Mouse (Mus musculus): ENCODE data around the gene Cyp4a30b.
"Not testable (repeated sequence)": the region's sequence is repeated elsewhere in the genome, so short reads cannot be mapped to it uniquely, and the experiment has no call there.

The Cyp4a30b gene

GRCm38 (mm10) chr4:115452304-115452703, at the start of gene Cyp4a30b:
Cyp4a30b (plus strand) TSS chr4:115452604.
- no peak for DNase-seq (ENCODE audit: low spot score in 2 of 2)

DNA sequence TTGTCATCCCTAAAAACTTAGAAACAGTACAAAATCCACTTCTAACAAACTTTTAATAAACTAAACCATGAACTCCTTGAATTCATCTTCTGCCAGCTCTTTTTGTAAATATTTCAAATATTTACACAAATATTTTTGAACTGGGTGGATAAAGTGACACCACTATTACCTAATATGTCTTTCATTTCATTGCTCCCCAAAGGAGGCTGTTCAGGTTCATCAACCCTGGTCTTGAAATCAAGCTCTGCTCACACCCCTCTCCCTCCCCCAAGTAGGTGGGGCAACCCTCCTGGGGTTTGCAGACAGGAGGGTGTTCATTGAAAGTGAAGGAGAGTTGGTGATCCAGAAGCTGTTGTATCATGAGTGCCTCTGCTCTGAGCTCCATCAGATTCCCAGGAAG, 41.1 kb upstream of the Cyp4a30b start, which contains the start of gene Cyp4a12b:
TSS of gene Cyp4a12b (plus strand) at position 301 of the 400 bp plus-strand sequence.
- DNase-seq (ENCODE audit: low spot score in 2 of 2) = not testable (repeated sequence)

DNA sequence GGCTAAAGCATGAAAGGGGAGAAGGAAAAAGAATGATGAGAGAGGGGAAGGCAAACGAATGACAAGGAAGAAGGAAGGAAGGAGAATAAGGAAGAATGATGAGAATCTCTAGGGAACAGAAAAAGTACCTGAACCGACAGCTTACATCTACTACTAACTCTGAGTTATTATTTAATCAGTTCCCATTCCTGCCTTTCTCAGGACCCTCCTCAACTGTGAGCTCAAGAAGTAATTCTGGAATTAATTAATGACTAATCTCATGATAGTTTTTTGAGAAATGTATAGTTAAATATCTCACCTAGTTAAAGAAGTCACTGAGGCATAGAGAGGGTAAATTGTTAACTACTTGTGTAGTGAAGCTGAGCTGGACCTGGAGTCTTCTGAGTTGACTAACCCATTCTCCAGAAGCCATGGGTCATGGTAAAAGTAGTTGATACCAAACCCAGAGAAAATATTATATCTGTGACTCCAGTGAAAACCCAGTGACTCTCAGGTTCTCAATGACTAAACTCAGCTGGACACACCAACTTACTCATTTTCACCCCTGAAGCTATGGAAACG, 1.7 kb upstream of the Cyp4a30b start:
- DNase-seq (ENCODE audit: low spot score in 2 of 2) = no peak

- DNase-seq (ENCODE audit: low spot score in 2 of 2) = not testable (repeated sequence)
Observed at GRCm38 (mm10) chr4:115473585-115473984, 21.2 kb downstream of the Cyp4a30b start.

- DNase-seq (ENCODE audit: low spot score in 2 of 2) = not testable (repeated sequence)
Observed at GRCm38 (mm10) chr4:115476051-115476450, 23.6 kb downstream of the Cyp4a30b start.

DNA sequence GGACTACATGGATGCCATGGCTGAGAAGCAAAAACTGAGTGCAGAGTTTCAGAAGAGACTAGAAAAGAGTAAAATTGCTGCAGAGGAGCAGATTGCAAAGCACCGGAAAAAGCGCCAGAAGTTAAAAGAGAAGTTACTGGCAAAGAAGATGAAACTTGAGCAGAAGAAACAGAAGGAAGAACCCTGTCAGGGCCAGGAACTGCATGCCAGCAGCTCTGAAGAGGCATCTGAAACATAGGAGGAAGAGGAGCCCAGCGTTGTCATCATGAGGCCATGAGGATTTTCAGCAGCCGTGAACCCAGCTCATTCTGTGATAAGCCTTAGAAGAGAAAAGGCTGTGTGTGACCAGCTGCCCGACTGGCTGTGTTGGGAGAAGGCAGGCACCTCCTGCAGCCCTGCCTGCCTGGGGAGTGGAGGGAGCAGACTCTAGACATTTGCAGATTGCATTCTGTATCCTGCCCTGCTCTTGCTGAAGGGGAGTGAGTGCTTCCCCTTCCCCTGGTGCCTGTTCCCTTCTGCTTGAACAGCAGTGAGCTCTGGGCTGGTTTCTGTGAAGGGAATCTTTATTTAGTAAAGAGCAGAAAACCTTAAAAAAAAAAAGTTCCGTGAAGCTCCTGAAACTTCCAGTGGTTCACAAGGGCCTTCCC, 28.7 kb downstream of the Cyp4a30b start:
- no peak for DNase-seq (ENCODE audit: low spot score in 2 of 2)

DNA sequence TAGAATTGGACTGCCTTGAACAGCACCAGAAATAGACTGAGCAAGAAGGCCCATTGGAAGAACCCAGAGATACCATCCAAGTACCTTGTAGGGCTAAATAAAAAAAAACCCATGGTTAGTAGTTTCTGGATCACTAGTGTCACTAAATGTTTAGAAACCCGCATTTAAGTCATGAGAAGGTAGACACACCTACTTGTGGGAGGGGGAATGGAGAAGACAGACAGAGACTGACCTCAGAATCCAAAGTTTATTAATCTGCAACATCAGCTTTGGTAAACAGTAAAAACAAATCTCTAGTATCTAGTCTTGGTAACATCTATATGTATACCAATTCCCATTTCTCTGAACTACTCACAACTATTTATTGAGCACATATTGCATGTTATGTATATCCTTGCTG, 43.6 kb downstream of the Cyp4a30b start, which contains the start of gene Cyp4a14:
TSS of gene Cyp4a14 (minus strand) at position 142 of the 400 bp plus-strand sequence.
- no peak for DNase-seq (ENCODE audit: low spot score in 2 of 2)

DNA sequence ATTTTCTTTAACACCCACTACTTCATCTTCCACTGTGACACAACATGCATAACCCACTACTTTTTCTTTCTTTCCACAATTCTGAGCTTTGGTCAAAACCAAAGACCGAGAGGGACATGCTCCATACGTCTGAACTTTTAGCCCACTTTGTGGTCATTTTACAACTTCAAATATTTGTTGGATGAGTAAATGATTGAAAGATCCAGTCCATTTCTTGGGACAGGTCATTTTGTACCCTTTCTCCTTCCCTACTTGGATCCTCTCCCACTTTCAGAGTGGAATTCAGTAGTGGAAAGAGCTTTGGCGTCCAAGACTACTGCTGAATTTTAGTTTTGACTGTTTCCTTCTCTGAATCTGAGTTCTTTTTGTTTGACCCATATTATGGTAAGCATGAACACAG, 45.1 kb downstream of the Cyp4a30b start:
- no peak for DNase-seq (ENCODE audit: low spot score in 2 of 2)

- DNase-seq (ENCODE audit: low spot score in 2 of 2) = not testable (repeated sequence)
Observed at GRCm38 (mm10) chr4:115513964-115514363, 61.6 kb downstream of the Cyp4a30b start.

DNA sequence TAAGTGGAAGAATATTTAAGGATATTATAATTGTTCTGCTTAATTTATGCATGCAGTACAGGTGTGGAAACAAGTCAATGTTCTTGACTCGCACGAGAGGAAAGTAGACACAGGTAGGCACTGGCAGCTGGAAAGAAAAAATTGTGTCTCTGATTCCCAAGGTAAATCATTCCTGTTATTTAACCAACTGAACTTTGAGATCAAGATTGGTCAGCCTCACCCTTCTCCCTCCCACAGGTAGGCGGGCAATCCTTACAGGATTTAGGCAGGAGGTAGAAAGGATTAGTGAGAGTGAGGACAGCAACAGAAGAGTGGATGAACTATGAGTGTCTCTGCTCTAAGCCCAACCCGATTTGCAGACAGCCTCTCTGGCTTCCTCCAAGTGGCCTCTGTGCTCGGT, 65.6 kb downstream of the Cyp4a30b start, which contains the start of gene Cyp4a10:
TSS of gene Cyp4a10 (plus strand) at position 265 of the 400 bp plus-strand sequence.
- not testable (repeated sequence) for DNase-seq (ENCODE audit: low spot score in 2 of 2)

DNA sequence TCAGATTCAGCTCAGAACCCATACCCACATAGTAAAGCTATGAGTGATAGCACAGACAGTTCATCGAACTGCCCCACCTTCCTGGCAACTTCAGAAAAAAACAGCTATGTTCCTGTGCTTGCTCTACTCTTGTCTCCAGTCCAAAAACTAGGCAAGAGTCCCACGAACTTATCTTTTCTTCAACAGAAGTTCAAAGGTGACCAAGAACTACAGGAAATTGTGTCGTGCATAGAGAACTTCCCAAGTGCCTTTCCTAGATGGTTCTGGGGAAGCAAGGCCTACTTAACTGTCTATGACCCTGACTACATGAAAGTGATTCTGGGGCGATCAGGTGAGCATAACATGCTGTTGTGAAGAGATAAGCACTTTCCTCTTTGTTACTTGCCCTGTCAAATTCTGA, 67.0 kb downstream of the Cyp4a30b start:
- no peak for DNase-seq (ENCODE audit: low spot score in 2 of 2)
